ENCODE assay signal across 9 mouse cellular contexts in the genomic region with DNA sequence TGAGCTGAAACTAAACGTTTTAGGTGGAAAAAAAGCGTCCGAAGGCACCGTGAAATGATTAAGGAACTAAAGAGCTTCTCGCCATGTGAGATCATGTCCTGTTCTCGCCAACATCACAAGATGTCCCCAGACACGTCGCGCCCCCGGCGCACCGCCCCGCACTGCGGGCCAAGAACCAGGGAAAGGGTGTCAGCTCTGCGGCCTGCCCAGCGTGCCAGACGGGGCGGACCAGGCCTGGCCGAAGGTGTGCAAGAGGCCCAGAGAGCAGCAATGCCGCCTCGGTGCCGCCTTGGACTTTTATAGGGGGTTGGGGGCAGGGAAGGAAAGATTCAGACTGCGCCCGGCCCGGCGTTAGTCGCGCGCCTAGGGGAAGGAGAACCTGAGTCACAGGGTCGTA. TPM values are rescaled to one million over a fixed set of nuclear protein-coding genes. Genes with fewer than 3 reads are reported as not detected.
DNase-seq lines count a peak whose midpoint lies in the region; ATAC-seq and TF ChIP-seq lines count a peak whose summit lies in the region.
"Had no signal": no experiment of that assay in that cellular context is flagged by ENCODE, and none has a peak within 500 bp of the region (broad histone marks: within the 10 kb centered on the region; RNA-seq: fewer than 3 reads in every experiment).

No protein-coding gene starts in this region.

- H3K4me1 ChIP-seq in heart, adult 2 months (ENCODE audit: control insufficient read depth, insufficient read depth, low read length), result no peaks in the 10 kb centered on the region
- H3K4me1 ChIP-seq in neural tube, embryonic 15.5 days, result peaks cover 15% of the 10 kb centered on the region
- peaks cover 33% of the 10 kb centered on the region for H3K4me1 ChIP-seq in limb, embryonic 10.5 days

- intact Hi-C loops in heart, adult 2 months (cut with DNase I), result no loop called here
- intact Hi-C loops in heart, postnatal 14 days (cut with DNase I), result no loop called here

- whole genome bisulfite sequencing in heart, adult 2 months, result 4% methylated on average over 30 of the region's 30 CpGs
- 1% methylated on average over 30 of the region's 30 CpGs for WGBS in neural tube, embryonic 15.5 days
- WGBS in limb, embryonic 10.5 days, result 0% methylated on average over 30 of the region's 30 CpGs

- TF ChIP-seq CTCF in heart, adult 2 months (IDR thresholded peaks at IDR 0.05), result no peak

- ATAC-seq in neural tube, embryonic 15.5 days (ENCODE audit: low FRiP score), result no peak

- peaks cover 31% of the 10 kb centered on the region for H3K27me3 ChIP-seq in heart, adult 2 months (ENCODE audit: control insufficient read depth, insufficient read depth, low read length)
- H3K27me3 ChIP-seq in neural tube, embryonic 15.5 days (replicated peaks), result peaks cover 95% of the 10 kb centered on the region
- H3K27me3 ChIP-seq in limb, embryonic 10.5 days (ENCODE audit: low read depth, poor library complexity, severe bottlenecking), result peaks cover 100% of the 10 kb centered on the region

- TF ChIP-seq POLR2A in heart, adult 2 months (IDR thresholded peaks at IDR 0.05; ENCODE audit: insufficient read depth, low read depth, low read length), result no peak

- no peak for TF ChIP-seq EP300 in heart, adult 2 months (IDR thresholded peaks at IDR 0.05; ENCODE audit: insufficient read depth, low read depth, low read length)

- H3K4me3 ChIP-seq in heart, adult 2 months, result no peak overlapping the region
- H3K4me3 ChIP-seq in neural tube, embryonic 15.5 days (replicated peaks), result no peak overlapping the region
- 0 out of 2 replicates have a peak overlapping the region, but pooled peaks have one; percentile 23 for H3K4me3 ChIP-seq in limb, embryonic 10.5 days
- H3K4me3 ChIP-seq: myocyte had no signal

- H3K9me3 ChIP-seq in neural tube, embryonic 15.5 days (replicated peaks), result no peaks in the 10 kb centered on the region
- H3K9me3 ChIP-seq in limb, embryonic 10.5 days (replicated peaks), result no peaks in the 10 kb centered on the region

- no peak overlapping the region for H3K9ac ChIP-seq in heart, adult 2 months (ENCODE audit: low read depth, low read length)
- H3K9ac ChIP-seq in neural tube, embryonic 15.5 days (replicated peaks), result no peak overlapping the region

- H3K27ac ChIP-seq in heart, adult 2 months, result no peak overlapping the region
- no peak overlapping the region for H3K27ac ChIP-seq in neural tube, embryonic 15.5 days (replicated peaks)
- H3K27ac ChIP-seq in limb, embryonic 10.5 days, result no peak overlapping the region

- H3K79me2 ChIP-seq in heart, adult 2 months (replicated peaks; ENCODE audit: control insufficient read depth, insufficient read depth, low read length), result no peaks in the 10 kb centered on the region

- DNase-seq in heart, adult 2 months, result peak; percentile 22 to 36
- DNase-seq in heart, postnatal 14 days, result no peak
- peak; percentile 58 for DNase-seq in neural tube, embryonic 10.5 days (ENCODE audit: extremely low spot score, low spot score)
- DNase-seq in limb, embryonic 10.5 days (ENCODE audit: low spot score), result peak; percentile 57
- DNase-seq in spleen, postnatal 36 days (ENCODE audit: low spot score in 2 of 2), result peak; percentile 84
- DNase-seq in cerebellum, adult 18-20 months, result no peak
- DNase-seq in layer of hippocampus, adult 9-10 months (ENCODE audit: low spot score), result no peak

- H3K36me3 ChIP-seq in heart, adult 2 months (ENCODE audit: control insufficient read depth, insufficient read depth, low read length), result no peaks in the 10 kb centered on the region
- H3K36me3 ChIP-seq in neural tube, embryonic 15.5 days, result no peaks in the 10 kb centered on the region
- H3K36me3 ChIP-seq in limb, embryonic 10.5 days, result no peaks in the 10 kb centered on the region

- no peak overlapping the region for H3K4me2 ChIP-seq in neural tube, embryonic 15.5 days

RNA-seq across cellular contexts. Expression of gene Pax5, which starts 0.4 kb away (rescaled TPM):
- 1 to 10 TPM in 1 of 2 experiments, under 1 TPM in 1; 0.68 to 1.5 TPM for total RNA-seq in heart, adult 2 months (2021)
- 0.67 and 1.1 TPM in 2 replicates for polyA plus RNA-seq in heart, adult 2 months (2012; rRNA removed)
- total RNA-seq in heart, postnatal 14 days (2021), result under 1 TPM; 0.71 to 0.76 TPM
- polyA plus RNA-seq in neural tube, embryonic 15.5 days (2015; fragmentation: Nextera tagmentation; extraction: Ambion mirVana), result 0.86 and 1.2 TPM in 2 replicates
- polyA plus RNA-seq in limb, embryonic 10.5 days (2016; fragmentation: Nextera tagmentation; extraction: Ambion mirVana), result 0.05 and 0.35 TPM in 2 replicates

RNA-seq across cellular contexts. Expression of gene Zcchc7, which starts 45.0 kb away (rescaled TPM):
- total RNA-seq in heart, adult 2 months (2021), result 10 to 100 TPM; 12.4 to 12.9 TPM
- polyA plus RNA-seq in heart, adult 2 months (2012; rRNA removed), result 6.7 and 12.8 TPM in 2 replicates
- total RNA-seq in heart, postnatal 14 days (2021), result 10 to 100 TPM; 18.6 to 22.0 TPM
- 37.9 and 39.4 TPM in 2 replicates for polyA plus RNA-seq in neural tube, embryonic 15.5 days (2015; fragmentation: Nextera tagmentation; extraction: Ambion mirVana)
- polyA plus RNA-seq in limb, embryonic 10.5 days (2016; fragmentation: Nextera tagmentation; extraction: Ambion mirVana), result 20.2 and 20.5 TPM in 2 replicates

Comparison
In these comparisons a context has a peak if more than half of its experiments do, and no peak if none do; other contexts are left out.
1. DNase-seq: peak in heart, adult 2 months (2 of 2), neural tube, embryonic 10.5 days (single experiment), limb, embryonic 10.5 days (single experiment) and spleen, postnatal 36 days (2 of 2); none in heart, postnatal 14 days (0 of 2), cerebellum, adult 18-20 months (0 of 2) and layer of hippocampus, adult 9-10 months (single experiment).